Mouse (Mus musculus) stomach, embryonic 15.5 days (tissue): ENCODE measurements around the gene Ptprn2. TPM values are rescaled to one million over a fixed set of nuclear protein-coding genes. Genes with fewer than 3 reads are reported as not detected.

Experiments
- ATAC-seq: fragments of 200-750 bp; cut with Nextera tagmentation; 2 replicates; pipeline ENCODE4 v1.8.0; 2017; ENCODE audit warnings: low read depth, moderate number of reproducible peaks, moderate TSS enrichment; ENCODE audit not compliant: insufficient read depth, low FRiP score
- H3K27ac ChIP-seq: fragments of 300-500 bp; sonication (generic); 2 replicates; pipeline ENCODE4 v1.5.1; 2015; ENCODE audit warnings: mild to moderate bottlenecking, inconsistent platforms
- H3K27me3 ChIP-seq: fragments of 300-500 bp; sonication (generic); replicated peaks from 2 replicates; pipeline ENCODE4 v1.6.1; 2015; ENCODE audit warnings: inconsistent platforms
- H3K36me3 ChIP-seq: fragments of 300-500 bp; sonication (generic); 2 replicates; pipeline ENCODE4 v1.6.1; 2015; ENCODE audit warnings: inconsistent platforms
- H3K4me1 ChIP-seq: fragments of 300-500 bp; sonication (generic); 2 replicates; pipeline ENCODE4 v1.6.1; 2015; ENCODE audit warnings: inconsistent platforms
- H3K4me2 ChIP-seq: fragments of 300-500 bp; sonication (generic); 2 replicates; pipeline ENCODE4 v1.6.1; 2015; ENCODE audit warnings: mild to moderate bottlenecking, inconsistent platforms
- H3K4me3 ChIP-seq: fragments of 300-500 bp; sonication (generic); replicated peaks from 2 replicates; pipeline ENCODE4 v1.5.1; 2015; ENCODE audit warnings: inconsistent platforms
- H3K9ac ChIP-seq: fragments of 300-500 bp; sonication (generic); 2 replicates; pipeline ENCODE4 v1.6.1; 2015; ENCODE audit warnings: inconsistent platforms
- H3K9me3 ChIP-seq: fragments of 300-500 bp; sonication (generic); 2 replicates; pipeline ENCODE4 v1.6.1; 2016; ENCODE audit warnings: inconsistent platforms
- WGBS: fragments of 180-500 bp; shearing (Covaris S2); methylation state at CpG from one replicate; pipeline ENCODE4 v1.1.7; 2015; 5-methylcytosine and 5-hydroxymethylcytosine counted together
- polyA plus RNA-seq: library from polyadenylated mRNA; unstranded; fragments of >200 nt; fragmentation: Nextera tagmentation; extraction: Ambion mirVana; gene quantifications from 2 replicates; pipeline ENCODE4 v1.2.1, GENCODE M21; 2015

Ptprn2 gene
- polyA plus RNA-seq, 1 experiment from 2014 or later: 3.7 TPM

DNA sequence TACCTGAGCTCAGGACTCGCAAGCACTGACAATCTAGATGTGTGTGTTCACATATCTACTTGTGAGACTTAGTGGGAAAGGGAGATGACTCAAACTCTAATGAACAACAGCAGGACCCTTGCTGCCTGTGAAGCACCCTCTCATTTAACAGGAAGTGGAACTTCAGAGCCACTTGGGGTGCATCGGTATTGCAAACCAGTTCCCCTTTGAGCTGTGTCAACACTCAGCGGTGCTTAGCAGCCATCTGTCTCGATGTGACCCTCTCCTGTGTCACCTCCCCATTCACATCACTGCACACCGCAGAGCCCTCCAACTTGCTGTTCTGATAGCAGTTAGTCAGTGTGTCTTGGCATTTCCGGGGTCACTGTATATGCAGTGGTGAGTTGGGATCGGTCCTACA lies 592.1 kb downstream of the Ptprn2 start:
- 70% methylated on average over 7 of the region's 7 CpGs for WGBS
- Histone ChIP-seq H3K9me3 (no peaks in the 10 kb centered on the region), H3K27ac (no peak overlapping the region), H3K4me2 (no peak overlapping the region), H3K27me3 (no peaks in the 10 kb centered on the region), H3K4me1 (no peaks in the 10 kb centered on the region), H3K4me3 (no peak overlapping the region), H3K9ac (no peak overlapping the region), H3K36me3 (no peaks in the 10 kb centered on the region)
- ATAC-seq: no peak

DNA sequence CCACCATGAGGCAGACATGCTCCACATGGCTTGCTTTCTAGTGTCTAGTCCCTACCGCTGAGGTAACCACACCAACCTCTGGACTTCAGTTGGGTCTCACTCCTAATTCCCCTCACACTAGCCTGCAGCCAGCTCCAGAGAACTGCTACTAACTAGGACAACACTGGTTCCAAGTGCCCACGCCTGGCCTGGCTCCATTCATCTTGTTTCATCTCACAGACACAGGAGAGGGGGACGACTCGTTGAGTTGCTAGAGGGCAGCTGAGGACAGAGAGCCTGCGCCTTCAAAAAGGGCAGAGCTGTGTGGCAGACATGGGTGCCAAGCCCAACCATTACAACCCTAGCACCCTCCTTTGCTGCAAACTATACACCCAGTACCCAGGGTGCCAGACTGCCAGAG lies 593.4 kb downstream of the Ptprn2 start:
- no peak overlapping the region for H3K9ac ChIP-seq
- H3K9me3 ChIP-seq: no peaks in the 10 kb centered on the region
- no peak overlapping the region for H3K4me3 ChIP-seq
- no peaks in the 10 kb centered on the region for H3K36me3 ChIP-seq
- no peak for ATAC-seq
- no peak overlapping the region for H3K27ac ChIP-seq
- no peaks in the 10 kb centered on the region for H3K27me3 ChIP-seq
- H3K4me1 ChIP-seq: no peaks in the 10 kb centered on the region
- no peak overlapping the region for H3K4me2 ChIP-seq
- 81% methylated on average over 5 of the region's 5 CpGs for WGBS

DNA sequence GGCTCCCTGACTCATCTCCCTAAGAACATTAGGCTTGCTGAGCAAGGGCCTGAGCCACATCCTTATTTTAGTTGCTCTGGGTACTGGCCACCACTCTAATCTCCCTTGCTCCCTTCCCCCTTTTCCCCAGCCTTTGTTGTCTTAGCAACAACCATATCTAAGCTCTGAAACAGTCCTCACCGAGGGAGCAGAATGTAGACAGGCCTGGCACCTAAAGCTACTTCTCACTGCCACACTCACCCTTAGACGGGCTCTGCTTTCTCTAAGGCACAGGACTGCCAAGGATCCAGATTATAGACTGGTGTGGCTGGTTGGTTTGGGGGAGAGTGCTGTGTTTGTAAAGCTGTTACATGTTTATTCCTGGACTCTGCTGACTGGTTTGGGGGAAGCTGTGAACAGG lies 594.2 kb downstream of the Ptprn2 start:
- ATAC-seq: no peak
- no peak overlapping the region for H3K4me3 ChIP-seq
- no peaks in the 10 kb centered on the region for H3K27me3 ChIP-seq
- no peaks in the 10 kb centered on the region for H3K4me1 ChIP-seq
- no peak overlapping the region for H3K9ac ChIP-seq
- no peaks in the 10 kb centered on the region for H3K9me3 ChIP-seq
- no peak overlapping the region for H3K27ac ChIP-seq
- 51% methylated on average over 2 of the region's 2 CpGs for WGBS
- no peak overlapping the region for H3K4me2 ChIP-seq
- no peaks in the 10 kb centered on the region for H3K36me3 ChIP-seq

DNA sequence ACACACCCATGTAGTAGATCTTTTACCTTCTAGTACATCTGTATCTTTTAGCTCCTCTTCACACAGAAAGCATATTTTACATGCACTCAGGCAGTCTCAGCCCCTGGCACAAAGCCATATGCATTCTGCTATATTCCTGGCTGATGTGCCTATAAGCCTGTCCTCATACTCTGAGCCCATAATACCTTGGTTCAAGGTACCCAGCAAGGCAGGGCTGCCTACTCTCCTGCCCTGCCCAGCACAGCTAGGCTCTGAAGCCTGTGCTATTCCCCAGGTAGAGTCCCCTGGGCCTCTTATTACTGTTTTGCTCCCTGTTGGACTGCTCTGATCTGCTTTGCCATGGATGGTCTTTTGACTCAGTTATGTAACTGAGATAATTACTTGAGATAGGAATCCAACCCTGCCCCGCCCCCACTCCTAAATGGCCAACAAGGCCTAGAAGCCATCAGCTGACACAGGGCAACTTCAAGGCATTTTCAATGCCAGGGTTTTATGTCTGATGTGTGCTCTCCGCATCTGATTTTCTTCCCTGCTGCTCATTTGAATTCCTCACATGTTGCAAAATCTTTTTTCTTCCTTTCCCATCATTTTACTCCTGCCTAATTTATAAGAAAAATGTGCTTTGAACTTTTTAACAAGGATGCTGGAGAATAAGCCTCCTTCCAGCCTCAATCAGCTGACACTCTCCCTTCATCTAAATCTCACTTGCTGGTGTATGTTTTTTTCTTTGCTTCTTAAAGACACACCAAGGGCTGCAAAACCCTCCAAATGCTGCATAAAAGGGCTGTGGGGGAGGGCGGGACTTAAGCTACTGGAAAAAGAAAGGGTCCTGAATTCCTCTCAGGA lies 598.6 kb downstream of the Ptprn2 start:
- H3K4me2 ChIP-seq: no peak overlapping the region
- H3K4me1 ChIP-seq: no peaks in the 10 kb centered on the region
- no peaks in the 10 kb centered on the region for H3K27me3 ChIP-seq
- H3K27ac ChIP-seq: no peak overlapping the region
- ATAC-seq: no peak
- WGBS: 78% methylated on average over 3 of the region's 3 CpGs
- H3K36me3 ChIP-seq: no peaks in the 10 kb centered on the region
- no peaks in the 10 kb centered on the region for H3K9me3 ChIP-seq
- no peak overlapping the region for H3K4me3 ChIP-seq
- no peak overlapping the region for H3K9ac ChIP-seq

DNA sequence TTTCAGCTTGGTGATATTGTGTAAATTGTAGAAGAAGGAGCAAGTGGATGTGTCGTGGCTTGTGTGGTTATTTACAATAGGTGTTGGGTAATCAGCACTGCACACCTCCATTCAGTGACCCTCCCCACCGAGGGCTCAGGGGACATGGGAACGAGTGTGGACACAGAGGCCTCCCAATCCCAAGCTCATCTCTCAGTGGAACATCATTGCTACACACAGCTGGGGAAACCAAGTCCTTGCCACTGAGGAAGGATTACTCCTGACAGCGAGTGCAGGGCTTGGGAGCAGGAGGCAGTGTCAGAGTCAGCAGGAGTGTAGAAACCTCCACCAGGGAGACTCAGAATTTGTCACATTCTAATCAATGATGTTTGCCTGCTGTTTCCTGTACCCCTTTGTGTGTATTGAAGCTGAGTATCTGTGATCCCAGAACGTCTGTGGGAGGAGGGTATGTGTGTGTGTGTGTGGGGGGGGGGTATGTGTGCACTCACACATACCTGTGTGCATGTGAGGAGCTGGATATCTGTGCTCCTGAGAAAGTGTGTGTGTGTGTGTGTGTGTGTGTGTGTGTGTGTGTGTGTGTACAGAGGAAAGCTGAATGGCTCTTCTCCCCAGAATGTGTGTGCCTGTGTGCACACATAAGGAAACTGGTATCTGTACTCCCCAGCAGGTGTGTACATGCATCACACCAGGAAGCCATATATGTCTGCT lies 599.3 kb downstream of the Ptprn2 start:
- ATAC-seq: no peak
- no peaks in the 10 kb centered on the region for H3K36me3 ChIP-seq

DNA sequence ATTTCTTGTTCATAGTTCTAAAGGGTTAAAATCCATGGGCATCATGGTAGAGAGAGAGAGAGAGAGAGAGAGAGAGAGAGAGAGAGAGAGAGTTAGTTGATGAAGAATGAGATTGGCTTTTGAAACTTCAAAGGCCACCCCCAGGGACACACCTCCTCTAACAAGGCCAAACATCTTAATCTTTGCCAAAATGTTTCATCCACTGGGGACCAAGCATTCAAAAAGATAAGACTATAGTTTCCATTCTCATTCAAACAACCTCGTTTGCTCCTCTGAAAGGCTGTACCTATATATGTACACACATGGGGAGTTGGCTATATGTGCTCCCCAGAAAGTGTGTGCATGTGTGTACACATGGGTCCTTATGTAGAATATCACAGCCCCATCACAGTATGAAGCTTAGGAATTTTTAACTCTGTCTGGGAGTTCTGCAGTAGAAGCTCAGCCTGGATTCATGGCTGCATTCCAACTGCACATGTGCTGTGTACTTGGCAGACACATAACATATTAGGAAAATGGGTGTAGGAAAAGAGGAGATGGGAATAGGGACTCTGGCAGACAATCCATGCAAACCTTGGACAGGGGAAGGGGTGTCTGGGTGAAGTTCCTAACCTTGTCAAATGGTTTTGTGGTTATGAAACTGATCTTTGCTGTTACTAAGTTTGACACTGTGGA lies 600.3 kb downstream of the Ptprn2 start:
- Histone ChIP-seq H3K4me2 (no peak overlapping the region), H3K36me3 (no peaks in the 10 kb centered on the region), H3K4me3 (no peak overlapping the region), H3K4me1 (no peaks in the 10 kb centered on the region), H3K27me3 (no peaks in the 10 kb centered on the region), H3K9me3 (no peaks in the 10 kb centered on the region), H3K27ac (no peak overlapping the region), H3K9ac (no peak overlapping the region)
- no peak for ATAC-seq
- 59% methylated on average over 1 of the region's 1 CpGs for WGBS

More for the DNA sequence above, 599.3 kb downstream of the Ptprn2 start:
- Histone ChIP-seq H3K4me3 (no peak overlapping the region), H3K4me1 (no peaks in the 10 kb centered on the region), H3K9ac (no peak overlapping the region), H3K27me3 (no peaks in the 10 kb centered on the region), H3K9me3 (no peaks in the 10 kb centered on the region), H3K4me2 (no peak overlapping the region), H3K27ac (no peak overlapping the region)
- WGBS: 42% methylated on average over 5 of the region's 5 CpGs

DNA sequence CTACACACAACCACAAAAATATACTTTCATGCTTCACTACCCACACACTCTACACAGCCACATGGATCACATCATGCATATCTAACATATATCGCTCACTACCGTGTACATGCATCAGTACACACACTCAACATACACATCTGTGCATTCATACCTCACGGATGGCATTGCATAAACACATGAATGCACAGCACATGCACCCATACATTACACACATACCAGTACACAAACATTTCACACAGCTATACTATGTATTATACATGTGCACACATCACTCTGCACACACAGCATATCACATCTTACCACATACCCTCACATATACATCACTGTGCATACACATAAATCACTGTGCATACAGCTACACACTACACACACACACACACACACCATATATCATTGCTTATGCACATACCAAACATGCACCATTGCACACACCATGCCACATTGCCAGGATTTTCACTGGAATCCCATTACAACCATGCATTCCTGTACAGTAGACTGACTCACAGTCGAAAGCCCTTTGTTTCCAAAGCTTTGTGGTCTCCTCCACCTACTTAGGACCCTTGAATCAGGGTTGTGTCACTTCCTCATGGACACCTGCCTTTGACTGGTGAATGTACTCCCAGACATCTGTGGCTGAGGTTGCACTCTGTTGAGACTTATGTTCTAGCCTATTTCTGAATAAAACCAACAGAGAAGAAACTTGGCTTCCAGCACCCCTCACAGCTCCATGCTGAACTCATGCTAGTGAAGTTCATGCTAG lies 607.0 kb downstream of the Ptprn2 start:
- no peaks in the 10 kb centered on the region for H3K36me3 ChIP-seq
- 89% methylated on average over 4 of the region's 4 CpGs for WGBS
- H3K4me2 ChIP-seq: no peak overlapping the region
- no peak overlapping the region for H3K4me3 ChIP-seq
- no peaks in the 10 kb centered on the region for H3K27me3 ChIP-seq
- ATAC-seq: no peak
- H3K4me1 ChIP-seq: no peaks in the 10 kb centered on the region
- H3K9ac ChIP-seq: no peak overlapping the region
- no peak overlapping the region for H3K27ac ChIP-seq
- H3K9me3 ChIP-seq: no peaks in the 10 kb centered on the region

DNA sequence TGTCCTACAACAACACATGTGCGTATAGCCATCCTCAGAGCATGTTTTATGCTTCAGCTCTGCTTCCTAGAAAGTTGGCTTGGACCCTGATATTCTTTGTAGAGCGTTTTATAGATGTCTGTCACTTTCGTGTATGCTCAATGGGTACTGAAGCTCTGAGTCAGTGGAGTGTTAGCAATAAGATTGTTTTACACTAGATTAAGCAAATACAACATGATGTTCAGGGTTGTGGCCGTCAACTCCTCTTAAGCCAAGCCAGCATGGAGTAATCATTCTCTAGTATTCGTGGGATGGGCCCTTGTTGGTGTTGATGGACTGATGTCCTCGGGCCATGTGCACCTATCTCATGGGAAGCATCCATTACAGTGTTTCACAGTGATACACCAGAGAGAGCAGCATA lies 610.4 kb downstream of the Ptprn2 start:
- H3K9me3 ChIP-seq: no peaks in the 10 kb centered on the region
- no peaks in the 10 kb centered on the region for H3K36me3 ChIP-seq
- no peak overlapping the region for H3K4me3 ChIP-seq
- ATAC-seq: no peak
- 78% methylated on average over 6 of the region's 6 CpGs for WGBS
- H3K4me1 ChIP-seq: no peaks in the 10 kb centered on the region
- H3K27ac ChIP-seq: no peak overlapping the region
- H3K9ac ChIP-seq: no peak overlapping the region
- H3K27me3 ChIP-seq: no peaks in the 10 kb centered on the region
- no peak overlapping the region for H3K4me2 ChIP-seq

DNA sequence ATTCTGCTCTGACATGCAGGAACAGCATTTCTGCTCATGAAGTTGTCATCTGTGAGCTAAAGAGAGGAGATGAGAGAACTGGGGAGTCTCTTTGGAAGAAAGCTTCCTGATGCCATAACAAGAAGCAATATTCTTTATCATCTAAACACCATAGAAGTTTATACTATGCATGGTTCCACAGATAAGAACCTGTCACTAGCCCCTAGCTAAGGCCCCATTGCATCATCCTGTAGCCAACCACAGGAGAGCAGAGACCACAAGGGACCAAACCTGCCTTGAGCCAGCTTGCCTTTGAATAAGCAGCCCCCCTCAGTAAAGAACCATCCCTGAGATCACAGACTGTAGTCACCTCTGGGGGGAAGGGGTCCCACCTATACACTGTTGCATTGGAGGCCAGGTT lies 612.8 kb downstream of the Ptprn2 start:
- no peak overlapping the region for H3K4me3 ChIP-seq
- H3K9me3 ChIP-seq: no peaks in the 10 kb centered on the region
- H3K27me3 ChIP-seq: no peaks in the 10 kb centered on the region
- H3K4me2 ChIP-seq: no peak overlapping the region
- H3K4me1 ChIP-seq: no peaks in the 10 kb centered on the region
- no peak for ATAC-seq
- H3K36me3 ChIP-seq: no peaks in the 10 kb centered on the region
- no peak overlapping the region for H3K27ac ChIP-seq
- no peak overlapping the region for H3K9ac ChIP-seq

DNA sequence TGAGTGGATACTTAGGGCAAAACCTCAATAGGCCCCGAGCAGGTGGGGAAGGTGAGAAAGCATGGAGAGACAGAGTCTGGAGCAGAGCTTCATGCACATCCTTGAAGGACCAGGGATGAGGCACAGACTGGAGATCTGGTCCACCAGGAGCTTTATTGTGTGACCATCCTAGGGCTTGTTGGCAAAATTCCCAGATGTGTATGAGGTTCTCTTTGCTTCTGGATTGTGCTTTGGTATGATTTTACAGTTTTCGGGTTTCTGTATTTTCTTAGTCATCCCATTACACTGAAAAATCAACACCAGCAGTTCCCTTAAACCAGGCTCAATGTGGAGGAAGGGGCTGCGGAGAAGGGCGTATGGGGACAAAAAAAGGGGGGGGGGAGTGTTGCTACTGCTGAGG lies 621.2 kb downstream of the Ptprn2 start:
- no peak overlapping the region for H3K27ac ChIP-seq
- H3K36me3 ChIP-seq: no peaks in the 10 kb centered on the region
- ATAC-seq: no peak
- 0 out of 2 replicates have a peak overlapping the region, but pooled peaks have one; percentile 10 for H3K4me2 ChIP-seq
- H3K9me3 ChIP-seq: no peaks in the 10 kb centered on the region
- 46% methylated on average over 4 of the region's 4 CpGs for WGBS
- H3K9ac ChIP-seq: no peak overlapping the region
- no peaks in the 10 kb centered on the region for H3K27me3 ChIP-seq
- H3K4me3 ChIP-seq: no peak overlapping the region
- peaks cover 3% of the 10 kb centered on the region; the same call in 1 of the 2 replicates for H3K4me1 ChIP-seq

DNA sequence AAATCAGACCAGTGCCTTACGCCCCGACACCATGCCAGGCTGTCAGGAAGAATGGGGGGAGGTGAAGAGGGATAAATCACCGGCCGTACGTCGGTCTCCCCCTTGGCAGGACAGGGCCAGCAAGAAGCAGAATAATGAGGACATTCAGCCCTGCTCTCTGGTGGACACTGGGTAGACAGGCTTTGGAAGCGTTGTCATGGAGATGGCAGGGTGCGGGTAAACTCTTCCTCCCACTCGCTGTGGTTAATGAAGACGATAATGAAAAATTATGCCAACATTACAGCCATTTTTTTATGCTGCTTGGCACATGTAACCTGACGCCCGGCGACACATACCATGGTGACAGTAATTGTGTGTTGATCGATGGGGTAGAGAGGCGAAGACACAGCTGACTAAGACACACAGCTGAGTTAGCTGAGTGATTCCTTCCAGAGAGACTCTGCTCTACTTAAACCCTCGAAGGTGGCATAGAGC lies 621.7 kb downstream of the Ptprn2 start:
- ATAC-seq: 0 out of 2 replicates have a peak, but pooled peaks have one; percentile 45
- Histone ChIP-seq H3K27me3 (no peaks in the 10 kb centered on the region), H3K4me2 (peak overlapping the region; percentile 10; the same call in 1 of the 2 replicates), H3K27ac (no peak overlapping the region), H3K9me3 (no peaks in the 10 kb centered on the region), H3K9ac (no peak overlapping the region), H3K4me1 (peaks cover 3% of the 10 kb centered on the region; the same call in 1 of the 2 replicates), H3K4me3 (no peak overlapping the region), H3K36me3 (no peaks in the 10 kb centered on the region)
- whole genome bisulfite sequencing: 24% methylated on average over 16 of the region's 16 CpGs
